Mouse (Mus musculus) stomach, embryonic 14.5 days (tissue): Measurements from ENCODE around the gene Vps54. TPM values are rescaled to one million over a fixed set of nuclear protein-coding genes. Genes with fewer than 3 reads are reported as not detected.
"Not testable (repeated sequence)": the region's sequence is repeated elsewhere in the genome, so short reads cannot be mapped to it uniquely, and the experiment has no call there.

Source experiments
- ATAC-seq: fragments of 200-750 bp; cut with Nextera tagmentation; 2 replicates; pipeline ENCODE4 v1.8.0; 2017; ENCODE audit warnings: low read depth, moderate TSS enrichment; ENCODE audit not compliant: insufficient number of reproducible peaks, insufficient read depth, low FRiP score
- H3K27ac ChIP-seq: fragments of 300-500 bp; sonication (generic); 2 replicates; pipeline ENCODE4 v1.5.1; 2014; ENCODE audit warnings: mild to moderate bottlenecking, low read length, moderate library complexity, mixed read lengths
- H3K27me3 ChIP-seq: fragments of 300-500 bp; sonication (generic); 2 replicates; pipeline ENCODE4 v1.6.1; 2014; ENCODE audit warnings: low read length, control low read depth, mixed read lengths; ENCODE audit not compliant: control insufficient read depth, insufficient read depth
- H3K36me3 ChIP-seq: fragments of 300-500 bp; sonication (generic); 2 replicates; pipeline ENCODE4 v1.6.1; 2014; ENCODE audit warnings: mild to moderate bottlenecking, control low read depth, low read length, moderate library complexity, mixed read lengths; ENCODE audit not compliant: control insufficient read depth, insufficient read depth
- H3K4me1 ChIP-seq: fragments of 300-500 bp; sonication (generic); 2 replicates; pipeline ENCODE4 v1.6.1; 2014; ENCODE audit warnings: low read length, control low read depth, mixed read lengths; ENCODE audit not compliant: control insufficient read depth, insufficient read depth
- H3K4me2 ChIP-seq: fragments of 300-500 bp; sonication (generic); replicated peaks from 2 replicates; pipeline ENCODE4 v1.6.1; 2014; ENCODE audit warnings: low read depth, low read length, control low read depth
- H3K4me3 ChIP-seq: fragments of 300-500 bp; sonication (generic); 2 replicates; pipeline ENCODE4 v1.5.1; 2014; ENCODE audit warnings: low read depth, low read length, control low read depth
- H3K9ac ChIP-seq: fragments of 300-500 bp; sonication (generic); replicated peaks from 2 replicates; pipeline ENCODE4 v1.6.1; 2014; ENCODE audit warnings: low read depth, mild to moderate bottlenecking, control low read depth, low read length, moderate library complexity, mixed read lengths
- H3K9me3 ChIP-seq: fragments of 300-500 bp; sonication (generic); 2 replicates; pipeline ENCODE4 v1.6.1; 2016; ENCODE audit warnings: low read depth, low read length, control low read depth; ENCODE audit not compliant: control insufficient read depth
- WGBS: fragments of 180-500 bp; shearing (Covaris S2); extraction: QIAGEN DNeasy Blood & Tissue Kit; methylation state at CpG from one replicate; pipeline ENCODE4 v1.1.7; 2014; 5-methylcytosine and 5-hydroxymethylcytosine counted together
- polyA plus RNA-seq: library from polyadenylated mRNA; unstranded; fragments of >200 nt; fragmentation: Nextera tagmentation; extraction: Ambion mirVana; gene quantifications from 2 replicates; pipeline ENCODE4 v1.2.1, GENCODE M21; 2014

The Vps54 gene
- polyA plus RNA-seq, 1 experiment from 2014 or later = 17.1 TPM

- H3K9ac ChIP-seq, H3K27ac ChIP-seq, H3K36me3 ChIP-seq, H3K4me2 ChIP-seq, H3K27me3 ChIP-seq, ATAC-seq, H3K4me3 ChIP-seq, H3K9me3 ChIP-seq, H3K4me1 ChIP-seq: not testable (repeated sequence)
- WGBS = 96% methylated on average over 10 of the region's 10 CpGs
Observed at GRCm38 (mm10) chr11:21258611-21259010, 19.5 kb downstream of the Vps54 start.

GRCm38 (mm10) chr11:21265423-21265822 lies 26.3 kb downstream of the Vps54 start:
- H3K36me3 ChIP-seq = peaks cover 19% of the 10 kb centered on the region
- no peak overlapping the region for H3K27ac ChIP-seq
- ATAC-seq = no peak
- H3K4me2 ChIP-seq = no peak overlapping the region
- no peak overlapping the region for H3K4me3 ChIP-seq
- no peaks in the 10 kb centered on the region for H3K9me3 ChIP-seq
- H3K27me3 ChIP-seq = no peaks in the 10 kb centered on the region
- WGBS = 87% methylated on average over 3 of the region's 3 CpGs
- H3K9ac ChIP-seq = no peak overlapping the region
- H3K4me1 ChIP-seq = no peaks in the 10 kb centered on the region

GRCm38 (mm10) chr11:21276151-21276550 lies 37.1 kb downstream of the Vps54 start:
- no peak overlapping the region for H3K4me3 ChIP-seq
- WGBS = 80% methylated on average over 2 of the region's 2 CpGs
- no peak overlapping the region for H3K9ac ChIP-seq

GRCm38 (mm10) chr11:21286391-21286790 lies 47.3 kb downstream of the Vps54 start:
- H3K4me1 ChIP-seq = no peaks in the 10 kb centered on the region
- H3K4me3 ChIP-seq = no peak overlapping the region
- no peak overlapping the region for H3K9ac ChIP-seq
- no peaks in the 10 kb centered on the region for H3K27me3 ChIP-seq
- WGBS = 69% methylated on average over 3 of the region's 3 CpGs
- no peaks in the 10 kb centered on the region for H3K9me3 ChIP-seq
- no peak overlapping the region for H3K27ac ChIP-seq
- ATAC-seq = no peak
- no peak overlapping the region for H3K4me2 ChIP-seq
- H3K36me3 ChIP-seq = no peaks in the 10 kb centered on the region

More at GRCm38 (mm10) chr11:21276151-21276550, 37.1 kb downstream of the Vps54 start:
- Histone ChIP-seq H3K27ac (no peak overlapping the region), H3K36me3 (peaks cover 13% of the 10 kb centered on the region; the same call in 1 of the 2 replicates), H3K4me1 (no peaks in the 10 kb centered on the region), H3K9me3 (no peaks in the 10 kb centered on the region), H3K4me2 (no peak overlapping the region), H3K27me3 (no peaks in the 10 kb centered on the region)
- ATAC-seq = no peak

GRCm38 (mm10) chr11:21288153-21288552 lies 49.1 kb downstream of the Vps54 start:
- H3K9ac ChIP-seq, ATAC-seq, H3K27me3 ChIP-seq, H3K4me1 ChIP-seq, H3K4me2 ChIP-seq, H3K36me3 ChIP-seq, H3K4me3 ChIP-seq, H3K27ac ChIP-seq, H3K9me3 ChIP-seq: not testable (repeated sequence)
- WGBS = 98% methylated on average over 2 of the region's 2 CpGs

- peaks cover 10% of the 10 kb centered on the region; the same call in 1 of the 2 replicates for H3K36me3 ChIP-seq
- no peak for ATAC-seq
- 87% methylated on average over 5 of the region's 5 CpGs for WGBS
- no peak overlapping the region for H3K4me3 ChIP-seq
- no peak overlapping the region for H3K27ac ChIP-seq
- no peaks in the 10 kb centered on the region for H3K9me3 ChIP-seq
- H3K9ac ChIP-seq = no peak overlapping the region
- H3K4me1 ChIP-seq = no peaks in the 10 kb centered on the region
- H3K4me2 ChIP-seq = no peak overlapping the region
- no peaks in the 10 kb centered on the region for H3K27me3 ChIP-seq
Observed at GRCm38 (mm10) chr11:21295486-21295885, 56.4 kb downstream of the Vps54 start.

- no peak overlapping the region for H3K4me3 ChIP-seq
- no peak overlapping the region for H3K27ac ChIP-seq
- H3K4me1 ChIP-seq = no peaks in the 10 kb centered on the region
- H3K9me3 ChIP-seq = no peaks in the 10 kb centered on the region
- 78% methylated on average over 3 of the region's 3 CpGs for WGBS
- no peak overlapping the region for H3K9ac ChIP-seq
- H3K36me3 ChIP-seq = peaks cover 18% of the 10 kb centered on the region
- no peaks in the 10 kb centered on the region for H3K27me3 ChIP-seq
- H3K4me2 ChIP-seq = no peak overlapping the region
- no peak for ATAC-seq
Observed at GRCm38 (mm10) chr11:21303619-21304018, 64.5 kb downstream of the Vps54 start.

GRCm38 (mm10) chr11:21307078-21307668 lies 68.1 kb downstream of the Vps54 start:
- no peaks in the 10 kb centered on the region for H3K27me3 ChIP-seq
- H3K4me3 ChIP-seq = no peak overlapping the region
- peaks cover 13% of the 10 kb centered on the region for H3K36me3 ChIP-seq
- no peaks in the 10 kb centered on the region for H3K9me3 ChIP-seq
- 76% methylated on average over 5 of the region's 5 CpGs for WGBS
- H3K4me1 ChIP-seq = no peaks in the 10 kb centered on the region
- ATAC-seq = no peak
- no peak overlapping the region for H3K9ac ChIP-seq
- no peak overlapping the region for H3K27ac ChIP-seq
- no peak overlapping the region for H3K4me2 ChIP-seq

GRCm38 (mm10) chr11:21308119-21308518 lies 69.0 kb downstream of the Vps54 start:
- Histone ChIP-seq H3K4me2 (no peak overlapping the region), H3K36me3 (peaks cover 14% of the 10 kb centered on the region), H3K4me3 (no peak overlapping the region), H3K4me1 (no peaks in the 10 kb centered on the region), H3K9ac (no peak overlapping the region), H3K9me3 (no peaks in the 10 kb centered on the region), H3K27me3 (no peaks in the 10 kb centered on the region), H3K27ac (no peak overlapping the region)
- no peak for ATAC-seq
- 92% methylated on average over 5 of the region's 5 CpGs for WGBS
